Mouse (Mus musculus): ENCODE data around the gene Kif12.

- no peak for TF ChIP-seq CTCF (IDR thresholded peaks at IDR 0.05; ENCODE audit: extremely low read depth, insufficient read depth, low read length)
- TF ChIP-seq POLR2A (IDR thresholded peaks at IDR 0.05; ENCODE audit: extremely low read depth, insufficient read depth, low read length): no peak
Observed at GRCm38 (mm10) chr4:63219635-63220034, 47.7 kb upstream of the Kif12 start.
